In the genomic region with DNA sequence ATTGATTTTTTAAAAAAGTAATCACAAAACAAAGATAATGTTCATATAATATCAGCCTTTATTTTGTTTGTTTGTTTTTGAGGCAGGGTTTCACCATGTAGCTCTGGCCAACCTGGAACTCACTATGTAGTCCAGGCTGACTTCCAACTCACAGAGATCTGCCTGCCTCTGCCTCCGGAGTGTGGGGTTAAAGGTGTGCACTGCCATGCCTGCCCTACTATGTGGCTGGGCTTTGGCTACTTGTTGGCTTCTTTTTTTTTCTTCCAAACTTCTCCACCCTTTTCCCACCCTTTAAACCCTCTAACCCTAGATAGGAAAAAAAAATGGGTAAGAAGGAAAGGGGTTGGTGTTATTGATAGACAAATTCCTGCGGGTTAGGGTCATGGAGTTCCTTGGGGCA, we compare ENCODE assay signal across 17 mouse cellular contexts. TPM values are rescaled to one million over a fixed set of nuclear protein-coding genes. Genes with fewer than 3 reads are reported as not detected.
"Had no signal": no experiment of that assay in that cellular context is flagged by ENCODE, and none has a peak within 500 bp of the region (broad histone marks: within the 10 kb centered on the region; RNA-seq: fewer than 3 reads in every experiment).

No protein-coding gene starts in this region.

- H3K9ac ChIP-seq: neural tube, embryonic 13.5 days; neural tube, embryonic 15.5 days; stomach, embryonic 15.5 days had no signal

- H3K4me2 ChIP-seq: neural tube, embryonic 13.5 days; neural tube, embryonic 15.5 days; stomach, embryonic 15.5 days had no signal

- DNase-seq: retina, postnatal 1 day; right cerebral cortex, adult 18-20 months; right cerebral cortex, postnatal 14 days; right cerebral cortex, postnatal 25 days; right cerebral cortex, postnatal 4 days; spleen, adult 18-20 months; thymus, adult 18-20 months; thymus, adult 2 months; thymus, postnatal 14 days; thymus, postnatal 25 days; thymus, postnatal 36 days; thymus, postnatal 4 days had no signal

- H3K27me3 ChIP-seq: neural tube, embryonic 13.5 days; neural tube, embryonic 15.5 days; stomach, embryonic 15.5 days had no signal

- H3K9me3 ChIP-seq: neural tube, embryonic 13.5 days; neural tube, embryonic 15.5 days; stomach, embryonic 15.5 days had no signal

- H3K4me3 ChIP-seq: neural tube, embryonic 13.5 days; neural tube, embryonic 15.5 days; stomach, embryonic 15.5 days had no signal

- H3K27ac ChIP-seq: neural tube, embryonic 13.5 days; neural tube, embryonic 15.5 days; stomach, embryonic 15.5 days; stomach, postnatal 0 days had no signal

RNA-seq across cellular contexts. Expression of a gene that starts 13.5 kb away (rescaled TPM):
- total RNA-seq: neutrophil, adult 5-6 weeks had no signal
